Mouse (Mus musculus): ENCODE results near the gene Il21.
A peak's percentile ranks its signal among the peaks of the same experiment; 100 is the strongest.

Gene Il21

GRCm38 (mm10) chr3:37232586-37233222 lies at the start of gene Il21:
TSS of gene Il21 (minus strand) at chr3:37232636.
- DNase-seq: no peak

DNA sequence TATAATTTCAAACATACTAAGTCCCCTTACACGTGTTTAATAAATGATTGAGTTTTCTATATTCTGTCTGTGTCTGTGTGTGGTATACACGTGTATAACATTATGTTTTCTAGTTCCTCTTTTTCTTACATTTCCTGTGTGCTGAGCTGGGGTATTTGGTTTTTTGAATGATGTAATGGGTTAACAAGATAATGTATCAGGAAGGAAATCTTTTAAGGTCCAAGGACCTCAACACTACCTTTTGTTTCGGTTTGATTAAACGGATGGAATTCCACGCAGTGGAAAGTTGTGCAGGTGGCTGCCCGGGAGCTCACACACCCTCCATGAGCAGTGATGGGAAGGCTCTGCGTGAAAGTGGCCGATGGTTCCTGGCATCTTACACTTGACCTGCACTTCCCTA lies 48.4 kb upstream of the Il21 start:
- DNase-seq: no peak

DNA sequence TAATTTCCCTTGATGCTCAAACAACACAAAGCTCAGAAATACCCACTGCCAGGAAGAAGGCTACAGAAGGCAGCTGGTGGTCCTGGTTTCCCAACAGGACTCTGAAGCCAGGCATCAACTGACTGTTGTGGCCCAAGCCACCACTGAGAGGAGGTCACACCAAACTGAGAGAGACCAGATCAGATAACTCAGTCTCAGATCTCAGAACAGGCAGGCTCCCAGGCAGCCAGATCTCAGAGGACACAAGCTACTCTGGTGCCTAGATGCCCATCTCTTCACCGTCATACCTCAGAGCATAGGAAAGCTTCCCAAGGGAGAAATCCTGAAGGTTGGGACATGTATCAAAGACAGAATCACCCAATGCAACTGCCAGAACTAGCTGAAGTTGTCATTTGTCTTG lies 47.8 kb upstream of the Il21 start:
- DNase-seq: no peak

DNA sequence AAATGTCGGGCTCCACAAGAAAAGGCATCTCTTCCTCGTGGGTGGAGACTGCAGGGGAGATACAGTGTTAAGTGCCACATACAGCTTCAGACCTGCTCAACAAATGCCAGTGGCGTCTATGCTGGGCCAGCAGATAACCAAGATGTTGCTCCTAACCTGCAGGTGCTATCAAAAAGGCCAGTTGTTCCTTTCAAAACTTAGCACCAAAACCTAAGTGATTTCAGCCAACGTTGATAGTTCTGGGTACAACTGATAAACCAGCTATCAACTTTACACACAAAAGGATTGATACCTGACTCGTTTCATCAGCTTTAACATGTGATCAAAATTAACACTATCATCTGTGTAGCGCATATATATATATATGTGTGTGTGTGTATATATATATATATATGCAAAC lies 42.2 kb upstream of the Il21 start:
- DNase-seq: no peak

DNA sequence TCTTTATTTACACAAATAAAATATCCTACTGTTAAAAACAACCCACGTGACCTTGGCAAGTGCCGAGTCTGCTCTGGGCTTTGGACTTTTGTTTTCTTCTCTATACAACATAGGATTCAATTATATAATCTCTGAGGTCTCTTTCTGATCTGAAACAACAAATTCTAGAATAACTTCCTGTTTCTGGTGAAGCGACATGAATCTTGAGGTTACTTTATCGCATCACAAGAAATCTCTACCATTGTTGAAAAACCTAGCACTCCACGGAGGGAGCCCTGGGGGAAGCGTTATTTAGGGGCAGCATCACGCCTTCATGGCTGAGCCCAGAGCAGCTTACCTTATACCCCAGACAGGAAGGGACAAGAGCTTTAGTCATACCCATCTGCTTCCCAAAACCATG lies 40.7 kb upstream of the Il21 start:
- no peak for DNase-seq

GRCm38 (mm10) chr3:37271209-37271608 lies 38.8 kb upstream of the Il21 start:
- DNase-seq: peak; percentile 69

GRCm38 (mm10) chr3:37269926-37270325 lies 37.5 kb upstream of the Il21 start:
- DNase-seq: no peak

- DNase-seq: no peak
Observed at GRCm38 (mm10) chr3:37268338-37268737, 35.9 kb upstream of the Il21 start.

- peak; percentile 48 for DNase-seq
Observed at GRCm38 (mm10) chr3:37259331-37259999, 27.0 kb upstream of the Il21 start.

DNA sequence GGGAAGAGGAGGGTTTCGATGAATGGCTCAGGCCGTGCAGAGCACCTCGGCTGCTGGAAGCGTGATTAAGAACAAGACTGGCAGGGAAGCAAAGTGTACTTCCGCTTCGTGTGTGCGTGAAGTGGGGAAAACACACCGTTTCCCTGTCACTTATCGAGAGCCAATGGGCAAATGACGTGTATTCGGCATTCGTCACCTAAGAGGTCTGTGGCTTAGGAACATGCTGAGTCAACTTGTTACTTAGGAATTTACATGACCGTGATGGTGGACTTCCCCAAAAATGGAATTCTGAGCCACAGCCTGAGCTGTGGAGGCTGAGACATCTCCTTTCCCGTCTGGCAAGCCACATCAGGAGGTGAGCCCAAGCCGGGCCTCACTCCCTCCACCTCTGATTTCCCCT lies 25.3 kb upstream of the Il21 start:
- no peak for DNase-seq

- no peak for DNase-seq
Observed at GRCm38 (mm10) chr3:37250967-37251366, 18.5 kb upstream of the Il21 start.

DNA sequence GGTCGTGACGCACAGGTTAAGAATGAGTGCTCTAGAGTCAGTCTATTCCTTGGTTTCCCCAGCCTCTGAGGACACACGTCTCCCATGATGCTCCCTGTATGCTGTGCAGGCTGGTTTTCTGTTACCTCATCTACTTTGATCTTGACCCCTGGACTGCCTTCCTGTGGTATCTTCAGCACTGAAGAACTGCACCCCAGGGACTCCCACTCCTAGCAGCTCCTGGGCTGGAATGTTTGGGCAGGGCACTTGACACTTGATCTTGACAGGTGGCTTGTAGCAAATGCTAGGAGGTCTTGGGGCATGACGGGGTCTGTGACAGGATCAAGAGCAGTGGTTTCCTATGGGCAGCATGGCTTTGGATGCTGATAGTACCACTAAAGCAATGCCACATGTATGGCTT lies 2.6 kb upstream of the Il21 start:
- no peak for DNase-seq

- no peak for DNase-seq
Observed at GRCm38 (mm10) chr3:37231153-37231552, 1.3 kb downstream of the Il21 start.

- DNase-seq: no peak
Observed at GRCm38 (mm10) chr3:37229082-37229829, 3.2 kb downstream of the Il21 start.

DNA sequence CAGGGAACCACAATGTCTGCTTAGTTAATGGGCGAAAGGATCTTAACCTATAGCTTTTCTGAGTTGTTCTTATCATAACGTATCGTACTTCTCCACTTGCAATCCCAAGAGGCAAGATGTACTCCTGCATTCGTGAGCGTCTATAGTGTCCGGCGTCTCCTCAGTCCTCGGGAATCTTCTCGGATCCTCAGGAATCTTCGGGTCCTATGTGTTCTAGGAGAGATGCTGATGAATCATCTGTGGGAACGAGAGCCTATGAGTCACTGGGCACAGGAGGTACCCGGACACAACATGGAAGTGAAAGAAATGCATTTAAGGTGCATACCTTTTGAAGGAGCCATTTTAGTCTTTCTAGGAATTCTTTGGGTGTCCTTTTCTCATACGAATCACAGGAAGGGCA lies 7.3 kb downstream of the Il21 start:
- DNase-seq: no peak

DNA sequence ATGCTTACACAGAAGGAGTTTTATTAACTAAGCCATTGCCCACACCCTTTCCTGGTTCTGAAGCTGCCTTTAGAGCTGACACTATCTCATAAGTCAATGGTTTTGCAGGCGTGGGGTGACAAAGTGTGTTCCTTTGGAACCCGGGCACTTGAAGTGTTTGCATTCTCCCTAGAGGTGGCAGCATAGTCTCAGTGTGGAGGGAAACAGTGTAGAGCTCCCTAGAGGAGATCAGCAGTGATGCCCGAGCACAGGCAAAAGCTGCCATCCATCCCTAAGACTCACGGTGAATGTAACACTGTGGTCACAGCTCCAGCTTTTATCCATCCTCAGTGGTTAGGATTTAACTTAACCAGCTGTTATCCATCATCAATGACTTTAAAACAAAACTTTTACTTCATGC lies 13.4 kb downstream of the Il21 start:
- DNase-seq: peak; percentile 49

GRCm38 (mm10) chr3:37205226-37205800 lies 27.1 kb downstream of the Il21 start:
- no peak for DNase-seq

- no peak for DNase-seq
Observed at GRCm38 (mm10) chr3:37204556-37204955, 27.9 kb downstream of the Il21 start.

GRCm38 (mm10) chr3:37203984-37204428 lies 28.4 kb downstream of the Il21 start:
- peak; percentile 68 for DNase-seq

DNA sequence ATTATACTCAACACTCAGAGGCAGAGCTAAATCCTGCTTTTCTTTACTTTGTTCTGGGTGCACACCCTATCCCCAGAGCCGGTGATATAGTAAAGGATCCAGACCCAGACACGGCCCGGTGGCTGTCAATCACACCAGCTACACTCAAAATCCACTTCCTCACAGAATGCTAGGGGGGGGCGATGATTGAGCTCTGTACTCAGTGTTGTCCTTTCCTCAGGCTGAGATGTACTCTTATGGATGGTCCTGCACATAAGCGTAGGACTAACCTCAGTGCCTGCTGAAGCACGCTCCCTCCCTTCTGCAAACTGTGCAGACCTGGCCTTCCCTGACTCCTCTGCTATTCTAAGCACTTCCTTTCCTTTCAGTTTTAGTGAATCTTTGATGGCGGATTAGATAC lies 29.6 kb downstream of the Il21 start:
- DNase-seq: no peak

DNA sequence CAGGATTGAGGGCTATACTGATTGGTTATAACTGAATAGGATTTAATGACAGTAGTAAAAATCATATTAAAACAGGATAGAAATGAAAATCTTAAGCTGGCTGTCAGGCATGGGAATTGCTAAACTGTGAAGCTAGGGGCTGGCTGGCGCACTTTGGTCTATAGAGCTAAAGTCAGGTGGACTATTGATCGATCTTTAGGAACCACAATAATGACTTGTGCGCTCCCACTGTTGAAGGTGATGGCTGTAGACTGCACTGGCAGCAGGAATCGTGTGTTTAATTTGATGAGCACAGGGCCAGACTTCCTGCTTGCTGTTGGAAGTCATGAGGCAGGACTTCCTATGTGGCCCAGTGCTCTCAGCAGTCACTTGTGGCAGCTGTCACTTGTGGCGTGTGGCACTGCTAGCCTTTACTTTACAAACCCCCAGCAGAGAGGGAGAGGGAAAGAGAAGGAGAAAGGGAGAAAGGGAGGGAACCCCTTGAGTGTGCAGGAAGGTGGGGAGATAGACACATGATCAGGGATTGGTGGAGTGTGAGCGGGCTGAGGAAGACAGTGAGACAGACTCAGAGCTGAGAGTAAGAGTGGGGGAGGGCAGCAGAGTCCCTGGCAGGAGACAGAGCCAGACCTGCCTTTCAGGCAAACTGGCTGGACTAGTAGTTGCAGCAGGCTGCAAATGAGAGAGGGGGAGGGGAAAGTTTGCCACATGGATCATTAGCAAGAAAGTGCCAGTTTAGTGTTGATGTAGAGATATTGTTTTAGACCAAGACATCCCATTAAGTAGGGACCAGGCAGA lies 31.1 kb downstream of the Il21 start:
- no peak for DNase-seq

- DNase-seq: no peak
Observed at GRCm38 (mm10) chr3:37198302-37198701, 34.1 kb downstream of the Il21 start.

GRCm38 (mm10) chr3:37191953-37192352 lies 40.5 kb downstream of the Il21 start:
- DNase-seq: no peak

Measured in right cerebral cortex, postnatal 14 days (tissue).